Mouse (Mus musculus): Measurements from ENCODE around the gene Gm6096. TPM values are rescaled to one million over a fixed set of nuclear protein-coding genes. Genes with fewer than 3 reads are reported as not detected.

Gm6096 gene
- polyA plus RNA-seq, 1 experiment from 2014 or later, result 0.88 TPM

DNA sequence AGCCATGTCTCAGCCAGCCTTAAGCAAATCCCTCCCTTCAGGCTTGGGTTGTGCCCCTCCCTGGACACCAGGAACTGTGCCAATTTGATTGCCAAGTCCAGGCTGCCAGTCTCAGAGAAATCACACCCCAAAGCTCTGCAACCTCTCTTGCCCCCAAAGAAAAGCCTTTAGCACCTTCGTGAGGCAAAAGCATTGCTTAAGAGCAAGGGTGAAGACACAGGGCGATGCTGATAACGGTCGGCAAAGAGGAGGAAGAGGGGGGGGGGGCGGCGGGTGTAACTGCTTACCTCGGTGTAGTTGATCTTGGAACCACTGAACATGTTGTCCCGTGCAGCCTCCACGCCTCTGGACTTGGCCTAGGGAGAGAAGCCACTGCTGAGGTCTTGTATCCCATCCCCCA is 22.2 kb upstream of the Gm6096 start:
- WGBS, result 34% methylated on average over 7 of the region's 9 CpGs
- 0 out of 2 replicates have a peak overlapping the region, but pooled peaks have one; percentile 14 for H3K9ac ChIP-seq
- peak overlapping the region; percentile 74 for H3K4me3 ChIP-seq (ENCODE audit: low read depth, low read length)
- no peak for ATAC-seq (ENCODE audit: insufficient read depth)
- H3K9me3 ChIP-seq (ENCODE audit: low read depth, low read length), result no peaks in the 10 kb centered on the region
- peak; percentile 9 for DNase-seq
- H3K27ac ChIP-seq (ENCODE audit: low read depth), result no peak overlapping the region
- H3K27me3 ChIP-seq (ENCODE audit: insufficient read depth, low read length), result no peaks in the 10 kb centered on the region
- H3K36me3 ChIP-seq (ENCODE audit: insufficient read depth), result peaks cover 41% of the 10 kb centered on the region
- peak overlapping the region; percentile 70 for H3K4me2 ChIP-seq
- no peak for TF ChIP-seq CTCF (IDR thresholded peaks at IDR 0.05; ENCODE audit: low read depth)
- H3K4me1 ChIP-seq (ENCODE audit: insufficient read depth), result peaks cover 7% of the 10 kb centered on the region; the same call in 1 of the 2 replicates

DNA sequence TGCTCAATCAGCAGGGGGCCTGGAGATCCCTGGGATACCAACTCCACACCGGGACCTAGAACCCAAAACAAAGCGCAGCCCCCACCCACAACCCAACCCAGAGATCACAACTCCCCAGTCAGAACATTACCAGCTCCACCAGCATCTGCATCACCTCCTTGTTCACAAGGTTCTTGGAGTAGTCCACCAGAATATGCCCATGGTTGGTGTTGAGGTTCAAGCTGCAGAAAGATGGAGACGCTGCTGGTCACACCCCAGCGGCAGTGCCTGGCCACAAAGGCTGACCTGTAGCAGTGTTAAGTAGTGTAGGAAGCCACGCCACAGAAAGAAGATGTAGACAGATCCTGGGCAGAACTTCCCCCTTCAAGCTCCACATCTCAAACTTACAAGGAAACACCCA is 21.7 kb upstream of the Gm6096 start:
- no peak for TF ChIP-seq CTCF (IDR thresholded peaks at IDR 0.05; ENCODE audit: low read depth)
- Histone ChIP-seq H3K4me1 (ENCODE audit: insufficient read depth) (peaks cover 7% of the 10 kb centered on the region; the same call in 1 of the 2 replicates), H3K36me3 (ENCODE audit: insufficient read depth) (peaks cover 36% of the 10 kb centered on the region), H3K27ac (ENCODE audit: low read depth) (no peak overlapping the region; the same call in 1 of the 2 replicates), H3K27me3 (ENCODE audit: insufficient read depth, low read length) (no peaks in the 10 kb centered on the region), H3K4me2 (peak overlapping the region; percentile 70), H3K9me3 (ENCODE audit: low read depth, low read length) (no peaks in the 10 kb centered on the region), H3K9ac (peak overlapping the region; percentile 76), H3K4me3 (ENCODE audit: low read depth, low read length) (peak overlapping the region; percentile 74)
- ATAC-seq (ENCODE audit: insufficient read depth) (no peak), DNase-seq (peak; percentile 8)
- 11% methylated on average over 5 of the region's 5 CpGs for WGBS

DNA sequence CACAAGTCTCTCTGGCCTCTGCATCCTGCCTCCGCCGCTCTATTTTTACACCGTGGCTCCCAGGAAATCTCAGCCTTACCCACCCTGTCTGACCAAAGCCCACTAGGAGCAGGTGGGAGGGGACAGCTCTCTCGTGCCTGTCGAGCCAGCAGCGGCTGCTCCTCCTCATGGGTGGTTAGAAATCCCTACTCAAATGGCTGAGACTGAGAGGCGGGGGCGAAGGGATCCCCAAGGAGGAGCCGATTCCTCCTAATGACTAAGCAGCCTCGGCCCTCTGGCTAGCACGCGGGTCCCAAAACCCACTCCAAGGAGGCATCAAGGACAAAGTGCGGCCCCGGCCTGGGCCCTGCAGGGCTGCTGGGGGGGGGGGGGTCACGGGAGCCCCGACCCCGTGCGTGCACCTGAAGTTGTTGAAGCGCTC is 21.1 kb upstream of the Gm6096 start:
- 0% methylated on average over 19 of the region's 19 CpGs for WGBS
- DNase-seq (peak; percentile 70), ATAC-seq (ENCODE audit: insufficient read depth) (peak; percentile 26; the same call in 1 of the 2 replicates)
- Histone ChIP-seq H3K27me3 (ENCODE audit: insufficient read depth, low read length) (no peaks in the 10 kb centered on the region), H3K27ac (ENCODE audit: low read depth) (peak overlapping the region; percentile 90), H3K36me3 (ENCODE audit: insufficient read depth) (peaks cover 31% of the 10 kb centered on the region), H3K4me1 (ENCODE audit: insufficient read depth) (peaks cover 7% of the 10 kb centered on the region; the same call in 1 of the 2 replicates), H3K9ac (peak overlapping the region; percentile 76), H3K4me2 (peak overlapping the region; percentile 70), H3K9me3 (ENCODE audit: low read depth, low read length) (no peaks in the 10 kb centered on the region), H3K4me3 (ENCODE audit: low read depth, low read length) (peak overlapping the region; percentile 74)
- TF ChIP-seq CTCF (IDR thresholded peaks at IDR 0.05; ENCODE audit: low read depth), result no peak

DNA sequence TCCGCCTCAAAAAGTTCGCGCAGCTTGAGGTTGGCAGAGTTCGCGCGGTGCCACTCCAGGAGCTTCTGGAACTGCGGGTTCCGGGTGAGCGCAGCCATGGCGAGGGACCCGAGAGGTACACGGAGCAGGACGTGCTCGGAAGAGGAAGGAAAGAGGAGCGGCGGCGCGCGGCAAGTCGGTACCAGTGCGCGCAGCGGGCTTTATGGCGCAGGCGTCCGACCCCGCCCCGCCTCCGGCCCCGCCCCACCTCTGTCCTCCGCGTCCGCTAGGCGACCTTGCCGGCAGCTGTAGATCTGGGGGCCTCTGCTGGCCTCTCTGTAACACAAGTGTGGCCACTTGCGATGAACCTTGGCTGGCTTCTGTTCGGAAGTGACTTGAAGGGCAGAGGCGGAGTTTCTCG is 20.7 kb upstream of the Gm6096 start, which contains the start of gene Gpi1:
Gpi1 (minus strand) TSS at position 221 of the 400 bp plus-strand sequence.
- H3K9ac ChIP-seq, result peak within 1 kb of the TSS; percentile 76
- peak within 1 kb of the TSS; percentile 90 for H3K27ac ChIP-seq (ENCODE audit: low read depth)
- H3K4me1 ChIP-seq (ENCODE audit: insufficient read depth), result peaks cover 7% of the 10 kb centered on the region; the same call in 1 of the 2 replicates
- H3K4me3 ChIP-seq (ENCODE audit: low read depth, low read length), result peak within 1 kb of the TSS; percentile 74
- ATAC-seq (ENCODE audit: insufficient read depth) (peak; percentile 74), DNase-seq (peak; percentile 91)
- WGBS, result under 1% methylated on average over 39 of the region's 39 CpGs
- H3K27me3 ChIP-seq (ENCODE audit: insufficient read depth, low read length), result no peaks in the 10 kb centered on the region
- H3K36me3 ChIP-seq (ENCODE audit: insufficient read depth), result peaks cover 27% of the 10 kb centered on the region
- H3K4me2 ChIP-seq, result peak within 1 kb of the TSS; percentile 70
- TF ChIP-seq CTCF (IDR thresholded peaks at IDR 0.05; ENCODE audit: low read depth), result peak; percentile 46
- H3K9me3 ChIP-seq (ENCODE audit: low read depth, low read length), result no peaks in the 10 kb centered on the region

DNA sequence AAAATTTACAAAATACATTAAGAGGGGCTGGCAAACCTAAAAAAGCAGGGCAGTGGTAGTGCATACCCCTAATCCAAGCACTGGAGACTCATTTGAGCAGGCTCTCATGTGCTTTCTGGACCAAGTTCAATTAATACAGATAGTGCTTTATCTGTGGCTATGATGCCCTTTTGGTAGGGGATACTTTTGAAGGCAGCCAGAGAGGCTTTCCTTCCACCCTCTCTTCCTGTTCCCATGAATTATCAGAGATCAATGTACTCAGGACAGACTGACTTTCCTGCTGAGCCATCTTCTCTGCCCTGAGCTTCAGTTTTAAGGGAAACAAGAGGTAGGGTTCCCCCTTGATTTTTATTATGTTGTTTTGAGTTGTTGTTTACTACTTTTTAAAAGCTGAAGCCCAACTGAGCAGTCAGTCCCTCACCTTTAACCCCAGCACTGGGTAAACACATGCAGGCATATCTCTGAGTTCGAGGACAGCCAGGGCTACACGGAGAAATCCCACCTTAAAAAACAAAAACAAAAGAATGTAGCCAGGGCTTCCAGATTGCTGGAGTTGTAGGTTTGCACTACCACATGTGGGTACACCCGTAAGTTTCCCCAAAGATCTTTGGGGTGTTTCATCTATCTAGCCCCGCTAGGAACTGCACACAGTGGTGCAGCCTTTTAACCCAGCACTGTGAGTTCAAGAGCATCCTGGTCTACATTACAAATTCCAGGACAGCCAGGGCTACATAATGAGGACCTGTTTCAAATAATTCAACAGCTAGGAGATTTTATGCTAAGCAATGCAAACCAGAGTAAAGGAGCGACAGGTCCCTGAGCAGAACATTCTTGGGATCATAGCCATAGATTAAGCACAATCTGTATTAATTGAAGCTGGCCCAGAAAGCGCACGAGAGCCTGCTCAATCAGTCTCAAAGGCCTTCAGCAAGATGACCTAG is 17.8 kb upstream of the Gm6096 start:
- H3K9ac ChIP-seq, result peak overlapping the region; percentile 60
- no peak for DNase-seq
- no peak for ATAC-seq (ENCODE audit: insufficient read depth)
- H3K9me3 ChIP-seq (ENCODE audit: low read depth, low read length), result no peaks in the 10 kb centered on the region
- H3K36me3 ChIP-seq (ENCODE audit: insufficient read depth), result peaks cover 22% of the 10 kb centered on the region
- H3K27me3 ChIP-seq (ENCODE audit: insufficient read depth, low read length), result no peaks in the 10 kb centered on the region
- H3K4me3 ChIP-seq (ENCODE audit: low read depth, low read length), result peak overlapping the region; percentile 45
- 35% methylated on average over 7 of the region's 7 CpGs for WGBS
- peaks cover 7% of the 10 kb centered on the region; the same call in 1 of the 2 replicates for H3K4me1 ChIP-seq (ENCODE audit: insufficient read depth)
- H3K4me2 ChIP-seq, result peak overlapping the region; percentile 71
- no peak for TF ChIP-seq CTCF (IDR thresholded peaks at IDR 0.05; ENCODE audit: low read depth)
- peak overlapping the region; percentile 97 for H3K27ac ChIP-seq (ENCODE audit: low read depth)

DNA sequence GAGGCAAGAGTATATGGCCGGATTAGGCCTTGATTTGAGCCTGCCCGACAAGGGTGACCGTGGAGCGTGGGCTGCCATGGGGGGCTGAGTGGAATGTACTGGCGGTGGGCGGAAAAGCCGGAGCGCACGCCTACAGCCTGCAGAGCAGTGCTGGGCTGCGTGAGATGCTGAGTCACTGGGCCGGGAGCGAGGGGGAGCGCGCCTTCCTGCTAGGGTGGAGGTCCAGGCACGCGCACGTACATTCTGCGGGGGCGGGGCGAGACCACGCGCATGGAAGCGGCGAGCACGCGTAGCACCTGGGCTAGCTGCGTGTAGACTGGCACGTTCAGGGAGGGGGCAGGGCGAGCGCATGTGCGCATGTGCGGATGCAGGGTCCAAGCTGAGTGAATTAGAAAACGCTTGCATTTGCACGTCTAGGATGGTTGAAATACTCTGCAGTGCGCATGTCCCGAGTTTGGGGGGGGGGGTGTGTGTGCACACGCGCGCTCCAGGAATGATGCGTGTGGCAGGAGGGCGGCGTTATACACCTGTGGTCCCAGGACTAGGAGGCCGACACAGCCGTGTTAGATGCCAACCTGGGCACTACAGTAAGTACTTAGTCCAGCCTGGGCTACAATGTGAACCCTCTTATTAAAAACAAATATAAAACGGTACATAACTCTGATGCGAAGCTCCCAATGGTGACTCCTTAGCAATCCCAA is 16.8 kb upstream of the Gm6096 start:
- H3K9me3 ChIP-seq (ENCODE audit: low read depth, low read length), result no peaks in the 10 kb centered on the region
- no peaks in the 10 kb centered on the region for H3K27me3 ChIP-seq (ENCODE audit: insufficient read depth, low read length)
- no peak for TF ChIP-seq CTCF (IDR thresholded peaks at IDR 0.05; ENCODE audit: low read depth)
- peak overlapping the region; percentile 45 for H3K4me3 ChIP-seq (ENCODE audit: low read depth, low read length)
- peak overlapping the region; percentile 60 for H3K9ac ChIP-seq
- ATAC-seq (ENCODE audit: insufficient read depth) (peak; percentile 93), DNase-seq (peak; percentile 99)
- peaks cover 7% of the 10 kb centered on the region; the same call in 1 of the 2 replicates for H3K4me1 ChIP-seq (ENCODE audit: insufficient read depth)
- peak overlapping the region; percentile 97 for H3K27ac ChIP-seq (ENCODE audit: low read depth)
- under 1% methylated on average over 46 of the region's 46 CpGs for WGBS
- H3K4me2 ChIP-seq, result peak overlapping the region; percentile 71
- peaks cover 31% of the 10 kb centered on the region for H3K36me3 ChIP-seq (ENCODE audit: insufficient read depth)
